In the genomic region with DNA sequence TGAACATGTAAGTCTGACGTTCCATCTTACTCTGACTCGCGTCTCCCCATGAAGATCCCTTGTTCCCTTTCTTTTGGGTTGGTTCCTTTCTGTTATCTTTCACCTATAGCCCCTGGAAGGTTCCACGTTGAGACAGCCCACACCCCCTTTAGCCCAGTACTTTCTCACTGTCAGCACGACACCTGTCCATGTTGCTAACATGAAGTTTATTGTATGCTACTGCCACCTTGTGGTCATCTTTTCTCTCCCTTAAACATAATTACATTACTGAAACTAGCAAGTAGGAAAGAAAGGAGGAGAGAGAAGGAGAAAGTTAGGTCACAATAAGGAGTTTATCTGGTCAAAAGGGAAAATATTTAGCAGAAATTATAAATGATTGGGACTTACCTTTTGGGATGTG, we compare ENCODE assay signal across 9 mouse cellular contexts. TPM values are rescaled to one million over a fixed set of nuclear protein-coding genes. Genes with fewer than 3 reads are reported as not detected.
DNase-seq lines count a peak whose midpoint lies in the region; ATAC-seq and TF ChIP-seq lines count a peak whose summit lies in the region.
"Had no signal": no experiment of that assay in that cellular context is flagged by ENCODE, and none has a peak within 500 bp of the region (broad histone marks: within the 10 kb centered on the region; RNA-seq: fewer than 3 reads in every experiment).

No protein-coding gene starts in this region.

- no peaks in the 10 kb centered on the region; the same call in 1 of the 2 replicates for H3K27me3 ChIP-seq in forebrain, embryonic 13.5 days
- H3K27me3 ChIP-seq in forebrain, embryonic 10.5 days (ENCODE audit: poor library complexity, severe bottlenecking), result peaks cover 78% of the 10 kb centered on the region
- no peaks in the 10 kb centered on the region for H3K27me3 ChIP-seq in liver, adult 2 months (ENCODE audit: control insufficient read depth, insufficient read depth, low read length)
- H3K27me3 ChIP-seq: heart, embryonic 13.5 days had no signal

- no peaks in the 10 kb centered on the region for H3K4me1 ChIP-seq in forebrain, embryonic 13.5 days
- H3K4me1 ChIP-seq in forebrain, embryonic 10.5 days, result no peaks in the 10 kb centered on the region
- no peaks in the 10 kb centered on the region for H3K4me1 ChIP-seq in liver, adult 2 months (ENCODE audit: control insufficient read depth, insufficient read depth, low read length)
- H3K4me1 ChIP-seq: heart, embryonic 13.5 days had no signal

- ATAC-seq in forebrain, embryonic 13.5 days, result peak; percentile 30; the same call in 1 of the 2 replicates

- 0 out of 2 replicates have a peak, but pooled peaks cover 3% of the 10 kb centered on the region for H3K36me3 ChIP-seq in forebrain, embryonic 13.5 days (ENCODE audit: poor library complexity, severe bottlenecking)
- peaks cover 5% of the 10 kb centered on the region; the same call in 1 of the 2 replicates for H3K36me3 ChIP-seq in forebrain, embryonic 10.5 days (replicated peaks)
- no peaks in the 10 kb centered on the region for H3K36me3 ChIP-seq in liver, adult 2 months (ENCODE audit: control insufficient read depth, insufficient read depth, low read length)

- no peaks in the 10 kb centered on the region for H3K9me3 ChIP-seq in forebrain, embryonic 13.5 days (replicated peaks)
- H3K9me3 ChIP-seq in forebrain, embryonic 10.5 days, result no peaks in the 10 kb centered on the region
- H3K9me3 ChIP-seq: heart, embryonic 13.5 days had no signal

- no peaks in the 10 kb centered on the region for H3K79me2 ChIP-seq in liver, adult 2 months (ENCODE audit: control insufficient read depth, insufficient read depth, low read length)

- H3K27ac ChIP-seq in forebrain, embryonic 13.5 days, result no peak overlapping the region
- H3K27ac ChIP-seq in forebrain, embryonic 10.5 days, result no peak overlapping the region
- H3K27ac ChIP-seq in liver, adult 2 months (replicated peaks; ENCODE audit: insufficient read depth, low read depth, low read length), result no peak overlapping the region
- H3K27ac ChIP-seq: heart, embryonic 13.5 days had no signal

- no peak overlapping the region for H3K9ac ChIP-seq in forebrain, embryonic 13.5 days
- H3K9ac ChIP-seq in liver, adult 2 months (ENCODE audit: low read depth, low read length), result no peak overlapping the region
- H3K9ac ChIP-seq: heart, embryonic 13.5 days had no signal

- TF ChIP-seq POLR2A in liver, adult 2 months (IDR thresholded peaks at IDR 0.05; ENCODE audit: extremely low read depth, insufficient read depth, low read length), result no peak

- no peak for DNase-seq in forebrain, embryonic 10.5 days (ENCODE audit: extremely low spot score, low spot score)
- peak; percentile 43 for DNase-seq in liver, adult 2 months (ENCODE audit: extremely low read depth, low read depth, low spot score)
- DNase-seq in liver, result no peak
- DNase-seq in Muller cell, postnatal 12 days (ENCODE audit: inconsistent ontology term), result peak; percentile 11
- DNase-seq in forelimb bud, embryonic 11.5 days (ENCODE audit: low read depth, low spot score), result peak; percentile 39
- DNase-seq in spleen, adult 12 weeks (ENCODE audit: low spot score), result no peak
- DNase-seq in yolk sac, embryonic 10.5 days (ENCODE audit: low spot score), result no peak

- no peak overlapping the region for H3K4me3 ChIP-seq in forebrain, embryonic 13.5 days
- H3K4me3 ChIP-seq in forebrain, embryonic 10.5 days, result no peak overlapping the region
- H3K4me3 ChIP-seq in liver, adult 2 months (ENCODE audit: insufficient read depth, low read depth, low read length), result no peak overlapping the region
- H3K4me3 ChIP-seq: heart, embryonic 13.5 days had no signal

- TF ChIP-seq CTCF in liver, adult 2 months (IDR thresholded peaks at IDR 0.05; ENCODE audit: low read depth, low read length), result no peak

- no peak overlapping the region for H3K4me2 ChIP-seq in forebrain, embryonic 13.5 days
- H3K4me2 ChIP-seq: heart, embryonic 13.5 days had no signal

- WGBS in forebrain, embryonic 13.5 days, result 45% methylated on average over 5 of the region's 5 CpGs
- WGBS in forebrain, embryonic 10.5 days, result 47% methylated on average over 5 of the region's 5 CpGs
- 31% methylated on average over 5 of the region's 5 CpGs for WGBS in liver, adult 2 months

RNA-seq across cellular contexts. Expression of a gene that starts 16.0 kb away (rescaled TPM):
- 82.3 and 91.9 TPM in 2 replicates for polyA plus RNA-seq in forebrain, embryonic 13.5 days (2015; fragmentation: Nextera tagmentation; extraction: Ambion mirVana)
- polyA plus RNA-seq in forebrain, embryonic 10.5 days (2016; fragmentation: Nextera tagmentation; extraction: Ambion mirVana), result 26.5 and 27.5 TPM in 2 replicates
- 0.92 and 1.3 TPM in 2 replicates for total RNA-seq in liver, adult 2 months (2014; rRNA removed)
- 1.8 and 2.3 TPM in 2 replicates for polyA plus RNA-seq in liver, adult 2 months (2012; rRNA removed)

RNA-seq across cellular contexts. Expression of a gene that starts 24.6 kb away (rescaled TPM):
- 51.7 and 55.0 TPM in 2 replicates for polyA plus RNA-seq in forebrain, embryonic 13.5 days (2015; fragmentation: Nextera tagmentation; extraction: Ambion mirVana)
- 82.8 and 86.6 TPM in 2 replicates for polyA plus RNA-seq in forebrain, embryonic 10.5 days (2016; fragmentation: Nextera tagmentation; extraction: Ambion mirVana)
- total RNA-seq in liver, adult 2 months (2014; rRNA removed), result 10.3 and 12.8 TPM in 2 replicates
- 6.0 and 6.6 TPM in 2 replicates for polyA plus RNA-seq in liver, adult 2 months (2012; rRNA removed)

Comparison
In these comparisons a context has a peak if more than half of its experiments do, and no peak if none do; other contexts are left out.
1. DNase-seq: peak in liver, adult 2 months (single experiment), Muller cell, postnatal 12 days (single experiment) and forelimb bud, embryonic 11.5 days (single experiment); none in forebrain, embryonic 10.5 days (single experiment), liver (single experiment), spleen, adult 12 weeks (single experiment) and yolk sac, embryonic 10.5 days (single experiment).